Mouse (Mus musculus): ENCODE measurements around the gene Cyb561d2. TPM values are rescaled to one million over a fixed set of nuclear protein-coding genes. Genes with fewer than 3 reads are reported as not detected.
A peak's percentile ranks its signal among the peaks of the same experiment; 100 is the strongest.

Gene Cyb561d2
- polyA plus RNA-seq, 1 experiment from 2014 or later: 28.7 TPM

DNA sequence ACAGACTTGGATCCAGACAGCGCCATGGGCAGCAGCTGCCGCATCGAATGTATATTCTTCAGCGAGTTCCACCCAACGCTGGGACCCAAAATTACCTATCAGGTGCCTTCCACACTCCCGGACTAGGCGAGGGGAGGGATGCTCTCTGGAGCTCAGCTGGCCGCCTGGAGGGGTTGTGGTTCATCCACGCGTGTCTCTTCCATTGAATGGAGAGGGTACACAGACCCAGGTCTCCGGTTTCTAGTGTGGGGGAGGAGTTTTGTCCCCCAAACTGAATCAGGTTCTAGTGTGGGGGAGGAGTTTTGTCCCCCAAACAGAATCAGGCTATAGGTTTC lies 326 bp upstream of the Cyb561d2 start:
- under 1% methylated on average over 11 of the region's 11 CpGs for WGBS

GRCm38 (mm10) chr9:107541005-107541404 lies 988 bp downstream of the Cyb561d2 start:
- ATAC-seq (ENCODE audit: low FRiP score, low TSS enrichment): 0 out of 2 replicates have a peak, but pooled peaks have one; percentile 0
- 0 out of 2 replicates have a peak overlapping the region, but pooled peaks have one; percentile 0 for H3K9ac ChIP-seq (ENCODE audit: low read depth, low read length)

More for the DNA sequence above, 326 bp upstream of the Cyb561d2 start:
- H3K4me3 ChIP-seq (ENCODE audit: low read length): peak overlapping the region; percentile 45
- H3K27ac ChIP-seq (ENCODE audit: low read depth, low read length): 0 out of 2 replicates have a peak overlapping the region, but pooled peaks have one; percentile 44
- H3K27me3 ChIP-seq (ENCODE audit: control insufficient read depth, insufficient read depth, low read length): no peaks in the 10 kb centered on the region
- peaks cover 16% of the 10 kb centered on the region for H3K4me1 ChIP-seq (ENCODE audit: control insufficient read depth, insufficient read depth, low read length)
- peak overlapping the region; percentile 77 for H3K4me2 ChIP-seq (replicated peaks; ENCODE audit: low read depth, low read length)
- ATAC-seq (ENCODE audit: low FRiP score, low TSS enrichment): peak; percentile 24
- peak overlapping the region; percentile 65 for H3K9ac ChIP-seq (ENCODE audit: low read depth, low read length)
- peaks cover 40% of the 10 kb centered on the region for H3K36me3 ChIP-seq (ENCODE audit: control insufficient read depth, insufficient read depth, low read length)
- no peaks in the 10 kb centered on the region for H3K9me3 ChIP-seq (ENCODE audit: control insufficient read depth, low read length)

GRCm38 (mm10) chr9:107540420-107540819 lies 1.6 kb downstream of the Cyb561d2 start:
- no peak overlapping the region for H3K9ac ChIP-seq (ENCODE audit: low read depth, low read length)
- peaks cover 48% of the 10 kb centered on the region for H3K36me3 ChIP-seq (ENCODE audit: control insufficient read depth, insufficient read depth, low read length)
- WGBS: 58% methylated on average over 4 of the region's 4 CpGs
- H3K27me3 ChIP-seq (ENCODE audit: control insufficient read depth, insufficient read depth, low read length): no peaks in the 10 kb centered on the region
- no peak overlapping the region for H3K27ac ChIP-seq (ENCODE audit: low read depth, low read length)
- no peak for ATAC-seq (ENCODE audit: low FRiP score, low TSS enrichment)
- H3K4me3 ChIP-seq (ENCODE audit: low read length): no peak overlapping the region; the same call in 1 of the 2 replicates
- H3K9me3 ChIP-seq (ENCODE audit: control insufficient read depth, low read length): no peaks in the 10 kb centered on the region
- peaks cover 28% of the 10 kb centered on the region for H3K4me1 ChIP-seq (ENCODE audit: control insufficient read depth, insufficient read depth, low read length)
- peak overlapping the region; percentile 77; the same call in 1 of the 2 replicates for H3K4me2 ChIP-seq (replicated peaks; ENCODE audit: low read depth, low read length)

More at GRCm38 (mm10) chr9:107541005-107541404, 988 bp downstream of the Cyb561d2 start:
- H3K4me3 ChIP-seq (ENCODE audit: low read length): peak overlapping the region; percentile 45
- peak overlapping the region; percentile 77 for H3K4me2 ChIP-seq (replicated peaks; ENCODE audit: low read depth, low read length)
- no peaks in the 10 kb centered on the region for H3K9me3 ChIP-seq (ENCODE audit: control insufficient read depth, low read length)
- peaks cover 22% of the 10 kb centered on the region for H3K4me1 ChIP-seq (ENCODE audit: control insufficient read depth, insufficient read depth, low read length)
- WGBS: 22% methylated on average over 10 of the region's 10 CpGs
- no peak overlapping the region for H3K27ac ChIP-seq (ENCODE audit: low read depth, low read length)
- H3K36me3 ChIP-seq (ENCODE audit: control insufficient read depth, insufficient read depth, low read length): peaks cover 48% of the 10 kb centered on the region
- H3K27me3 ChIP-seq (ENCODE audit: control insufficient read depth, insufficient read depth, low read length): no peaks in the 10 kb centered on the region

DNA sequence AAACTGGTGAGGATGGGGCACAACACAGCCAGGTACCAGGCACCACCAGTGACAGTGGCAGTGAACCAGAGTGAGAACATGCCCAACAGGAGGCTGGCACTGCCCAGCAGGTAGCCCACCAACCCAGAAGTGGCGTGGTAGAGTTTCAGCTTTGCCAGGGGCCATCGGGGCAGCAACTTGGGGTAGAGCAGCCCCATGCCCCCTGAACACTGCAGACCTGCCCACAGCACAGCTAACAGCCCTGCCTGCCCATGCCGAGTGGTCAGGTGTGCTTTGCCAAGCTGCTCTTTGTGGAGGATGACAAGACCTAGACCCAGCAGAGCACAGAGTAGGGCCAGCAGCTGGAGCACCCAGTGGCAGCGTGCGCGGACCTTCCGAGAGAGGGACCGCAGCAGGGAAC lies 2.1 kb downstream of the Cyb561d2 start:
- WGBS: 94% methylated on average over 8 of the region's 8 CpGs
- Histone ChIP-seq H3K9me3 (ENCODE audit: control insufficient read depth, low read length) (no peaks in the 10 kb centered on the region), H3K4me3 (ENCODE audit: low read length) (no peak overlapping the region), H3K27ac (ENCODE audit: low read depth, low read length) (no peak overlapping the region), H3K9ac (ENCODE audit: low read depth, low read length) (no peak overlapping the region), H3K36me3 (ENCODE audit: control insufficient read depth, insufficient read depth, low read length) (peaks cover 43% of the 10 kb centered on the region), H3K27me3 (ENCODE audit: control insufficient read depth, insufficient read depth, low read length) (no peaks in the 10 kb centered on the region), H3K4me2 (replicated peaks; ENCODE audit: low read depth, low read length) (no peak overlapping the region), H3K4me1 (ENCODE audit: control insufficient read depth, insufficient read depth, low read length) (peaks cover 30% of the 10 kb centered on the region)
- no peak for ATAC-seq (ENCODE audit: low FRiP score, low TSS enrichment)

DNA sequence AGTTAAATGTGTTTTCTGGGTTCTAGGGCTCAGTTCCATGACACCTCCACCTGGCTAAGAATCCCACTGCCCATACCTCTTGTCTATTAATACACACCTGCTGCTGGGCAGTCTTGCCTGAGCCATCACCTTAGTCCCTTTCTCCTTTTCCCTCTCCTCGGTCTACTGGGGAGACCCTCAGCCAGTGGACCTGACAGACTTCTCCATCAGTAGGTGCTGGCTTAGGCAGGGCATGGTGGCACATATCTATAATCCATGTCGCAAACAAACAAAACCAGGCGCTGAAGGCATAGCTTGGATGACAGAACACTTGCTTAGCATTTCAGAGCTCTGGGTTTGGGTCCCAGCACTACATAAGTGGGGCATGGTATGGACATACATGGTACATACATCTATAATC lies 3.3 kb downstream of the Cyb561d2 start:
- Histone ChIP-seq H3K36me3 (ENCODE audit: control insufficient read depth, insufficient read depth, low read length) (peaks cover 33% of the 10 kb centered on the region), H3K4me2 (replicated peaks; ENCODE audit: low read depth, low read length) (no peak overlapping the region)
- WGBS: 94% methylated on average over 3 of the region's 3 CpGs

GRCm38 (mm10) chr9:107538231-107538630 lies 3.8 kb downstream of the Cyb561d2 start:
- no peak overlapping the region for H3K27ac ChIP-seq (ENCODE audit: low read depth, low read length)
- peaks cover 33% of the 10 kb centered on the region for H3K36me3 ChIP-seq (ENCODE audit: control insufficient read depth, insufficient read depth, low read length)
- no peak overlapping the region for H3K4me2 ChIP-seq (replicated peaks; ENCODE audit: low read depth, low read length)
- no peak overlapping the region for H3K9ac ChIP-seq (ENCODE audit: low read depth, low read length)
- no peaks in the 10 kb centered on the region for H3K9me3 ChIP-seq (ENCODE audit: control insufficient read depth, low read length)
- WGBS: 97% methylated on average over 7 of the region's 7 CpGs
- H3K27me3 ChIP-seq (ENCODE audit: control insufficient read depth, insufficient read depth, low read length): no peaks in the 10 kb centered on the region
- H3K4me1 ChIP-seq (ENCODE audit: control insufficient read depth, insufficient read depth, low read length): peaks cover 29% of the 10 kb centered on the region
- no peak overlapping the region for H3K4me3 ChIP-seq (ENCODE audit: low read length)
- no peak for ATAC-seq (ENCODE audit: low FRiP score, low TSS enrichment)

More for the DNA sequence above, 3.3 kb downstream of the Cyb561d2 start:
- no peaks in the 10 kb centered on the region for H3K27me3 ChIP-seq (ENCODE audit: control insufficient read depth, insufficient read depth, low read length)
- H3K9ac ChIP-seq (ENCODE audit: low read depth, low read length): no peak overlapping the region
- no peak for ATAC-seq (ENCODE audit: low FRiP score, low TSS enrichment)
- H3K4me3 ChIP-seq (ENCODE audit: low read length): no peak overlapping the region
- H3K4me1 ChIP-seq (ENCODE audit: control insufficient read depth, insufficient read depth, low read length): peaks cover 30% of the 10 kb centered on the region
- no peaks in the 10 kb centered on the region for H3K9me3 ChIP-seq (ENCODE audit: control insufficient read depth, low read length)
- no peak overlapping the region for H3K27ac ChIP-seq (ENCODE audit: low read depth, low read length)

DNA sequence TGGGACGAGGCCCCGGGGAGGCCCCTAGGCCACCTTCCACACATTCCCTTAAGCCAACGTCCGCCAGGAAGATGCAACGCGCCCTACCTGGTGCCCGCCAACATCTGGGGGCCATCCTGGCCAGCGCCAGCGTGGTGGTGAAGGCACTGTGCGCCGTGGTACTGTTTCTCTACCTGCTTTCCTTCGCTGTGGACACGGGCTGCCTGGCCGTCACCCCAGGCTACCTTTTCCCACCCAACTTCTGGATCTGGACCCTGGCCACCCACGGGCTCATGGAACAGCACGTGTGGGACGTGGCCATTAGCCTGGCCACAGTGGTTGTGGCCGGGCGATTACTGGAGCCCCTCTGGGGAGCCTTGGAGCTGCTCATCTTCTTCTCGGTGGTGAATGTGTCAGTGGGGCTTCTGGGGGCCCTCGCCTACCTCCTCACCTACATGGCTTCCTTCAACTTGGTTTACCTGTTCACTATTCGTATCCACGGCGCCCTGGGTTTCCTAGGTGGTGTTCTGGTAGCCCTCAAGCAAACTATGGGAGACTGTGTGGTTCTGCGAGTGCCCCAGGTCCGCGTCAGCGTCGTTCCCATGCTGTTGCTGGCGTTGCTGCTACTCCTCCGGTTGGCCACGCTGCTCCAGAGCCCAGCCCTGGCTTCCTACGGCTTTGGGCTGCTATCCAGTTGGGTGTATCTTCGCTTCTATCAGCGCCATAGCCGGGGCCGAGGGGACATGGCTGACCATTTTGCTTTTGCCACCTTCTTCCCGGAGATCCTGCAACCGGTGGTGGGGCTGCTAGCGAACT lies 7.4 kb downstream of the Cyb561d2 start:
- H3K4me3 ChIP-seq (ENCODE audit: low read length): peak overlapping the region; percentile 94
- ATAC-seq (ENCODE audit: low FRiP score, low TSS enrichment): peak; percentile 13
- peaks cover 20% of the 10 kb centered on the region for H3K4me1 ChIP-seq (ENCODE audit: control insufficient read depth, insufficient read depth, low read length)
- H3K9me3 ChIP-seq (ENCODE audit: control insufficient read depth, low read length): no peaks in the 10 kb centered on the region
- no peaks in the 10 kb centered on the region for H3K27me3 ChIP-seq (ENCODE audit: control insufficient read depth, insufficient read depth, low read length)
- H3K4me2 ChIP-seq (replicated peaks; ENCODE audit: low read depth, low read length): peak overlapping the region; percentile 71
- WGBS: under 1% methylated on average over 40 of the region's 40 CpGs
- H3K36me3 ChIP-seq (ENCODE audit: control insufficient read depth, insufficient read depth, low read length): peaks cover 29% of the 10 kb centered on the region
- peak overlapping the region; percentile 77 for H3K27ac ChIP-seq (ENCODE audit: low read depth, low read length)
- H3K9ac ChIP-seq (ENCODE audit: low read depth, low read length): peak overlapping the region; percentile 90

DNA sequence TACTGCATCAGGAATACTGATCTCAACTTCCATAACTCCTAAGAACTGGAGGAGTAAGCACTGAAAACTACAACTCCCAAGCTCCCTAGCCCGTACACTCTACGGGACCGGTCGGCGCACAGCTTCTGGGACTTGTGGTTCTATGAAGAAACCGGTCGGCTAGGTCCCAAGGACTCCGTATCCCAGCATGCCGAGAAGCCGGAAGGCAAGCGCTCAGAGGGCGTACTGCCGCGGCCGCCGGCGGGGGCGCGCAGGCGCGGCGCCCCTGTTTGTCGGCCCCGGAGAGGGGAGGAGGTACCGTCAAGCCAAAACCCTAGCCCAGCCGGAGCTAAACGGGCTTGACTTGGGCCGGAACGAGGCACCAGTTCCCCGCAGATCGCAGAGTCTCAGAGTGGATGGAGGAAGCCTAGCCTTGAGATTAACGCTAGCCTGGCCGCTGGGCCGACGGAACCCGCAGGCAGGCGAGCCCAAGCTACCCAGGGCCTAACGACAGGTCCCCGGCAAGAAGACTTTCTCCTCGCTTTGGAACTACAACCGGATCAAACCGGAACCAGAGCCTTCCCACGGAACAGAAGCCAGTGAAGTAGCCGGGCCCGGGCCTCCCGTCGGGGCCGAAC lies 8.1 kb downstream of the Cyb561d2 start, which contains the start of gene Tmem115:
TSS of gene Tmem115 (plus strand) at position 155 of the 617 bp plus-strand sequence.
- Histone ChIP-seq H3K4me2 (replicated peaks; ENCODE audit: low read depth, low read length) (peak within 1 kb of the TSS; percentile 71), H3K4me1 (ENCODE audit: control insufficient read depth, insufficient read depth, low read length) (peaks cover 20% of the 10 kb centered on the region), H3K4me3 (ENCODE audit: low read length) (peak within 1 kb of the TSS; percentile 94), H3K27me3 (ENCODE audit: control insufficient read depth, insufficient read depth, low read length) (no peaks in the 10 kb centered on the region), H3K9ac (ENCODE audit: low read depth, low read length) (peak within 1 kb of the TSS; percentile 90), H3K27ac (ENCODE audit: low read depth, low read length) (peak within 1 kb of the TSS; percentile 77), H3K36me3 (ENCODE audit: control insufficient read depth, insufficient read depth, low read length) (peaks cover 22% of the 10 kb centered on the region), H3K9me3 (ENCODE audit: control insufficient read depth, low read length) (no peaks in the 10 kb centered on the region)
- peak; percentile 98 for ATAC-seq (ENCODE audit: low FRiP score, low TSS enrichment)
- under 1% methylated on average over 48 of the region's 48 CpGs for WGBS
